Mouse (Mus musculus): Measurements from ENCODE around the gene Mgat5.

Mgat5 gene

DNA sequence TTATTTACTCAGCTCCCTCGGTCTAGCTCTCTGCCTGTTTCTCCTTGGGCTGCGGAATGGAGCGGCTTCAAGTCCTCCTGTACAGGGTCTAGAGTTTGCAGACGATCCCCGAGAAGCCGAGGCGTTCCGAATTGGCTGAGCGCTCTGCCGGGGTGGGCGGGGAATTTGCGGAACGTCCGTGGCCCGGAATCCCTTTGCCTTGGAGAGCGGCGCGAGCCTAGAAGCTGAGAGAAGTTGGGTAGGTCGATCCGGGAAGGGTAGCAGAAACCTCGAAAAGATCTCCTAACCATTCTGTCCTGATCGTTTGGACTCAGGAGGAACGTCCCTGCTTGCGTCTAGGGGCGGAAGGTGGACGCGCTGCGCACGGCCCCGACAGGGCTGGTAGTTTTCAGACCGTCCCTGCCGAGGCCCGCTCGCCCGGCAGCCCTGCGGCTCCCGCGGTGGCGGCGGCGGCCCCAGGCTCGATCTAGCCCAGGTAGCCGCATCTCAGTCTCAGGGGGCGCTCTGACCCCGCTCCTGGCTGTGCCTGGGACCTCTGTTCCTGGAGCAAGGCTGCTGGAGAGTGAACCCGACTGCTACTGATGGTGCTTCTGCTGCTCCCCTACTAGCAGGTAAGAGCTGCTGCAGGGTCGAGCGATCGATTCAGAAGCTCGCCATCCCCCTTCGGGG is at the start of gene Mgat5:
Mgat5 (plus strand) TSS at position 199 of the 669 bp plus-strand sequence.
- peak; percentile 93 for DNase-seq

DNA sequence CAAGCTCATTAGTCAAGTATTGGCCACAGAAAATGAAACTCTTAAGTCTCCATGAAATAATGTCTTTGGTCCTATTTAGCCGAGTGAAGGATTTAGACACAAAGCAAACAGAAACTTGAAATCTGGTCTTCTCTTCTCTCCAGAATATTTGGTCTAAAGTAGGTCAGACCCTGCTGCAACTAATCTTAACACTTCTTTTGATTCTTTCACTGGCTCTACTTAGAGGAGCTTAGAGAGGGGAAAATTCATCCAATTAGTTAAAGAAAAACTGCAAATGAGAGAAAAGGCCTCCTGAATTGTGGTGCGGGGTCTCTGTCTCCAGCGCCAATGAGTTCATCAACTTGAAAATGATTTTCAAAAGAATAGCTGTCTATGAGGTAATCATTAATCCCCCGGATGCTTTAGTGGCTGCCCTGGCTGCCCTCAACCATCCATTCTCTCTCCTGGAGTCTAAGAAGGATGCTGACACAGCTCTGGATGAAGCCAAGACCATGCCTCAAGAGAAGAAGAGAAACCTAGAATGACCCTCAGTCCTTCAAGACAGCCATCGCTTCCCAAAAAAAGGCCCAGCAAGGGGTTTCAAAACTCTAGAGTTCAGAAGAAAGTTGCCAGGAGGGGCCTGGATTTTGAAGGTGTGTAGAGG is 44.6 kb upstream of the Mgat5 start:
- DNase-seq, result no peak

- no peak for DNase-seq
Measured at GRCm38 (mm10) chr1:127164589-127165160, 40.1 kb upstream of the Mgat5 start.

DNA sequence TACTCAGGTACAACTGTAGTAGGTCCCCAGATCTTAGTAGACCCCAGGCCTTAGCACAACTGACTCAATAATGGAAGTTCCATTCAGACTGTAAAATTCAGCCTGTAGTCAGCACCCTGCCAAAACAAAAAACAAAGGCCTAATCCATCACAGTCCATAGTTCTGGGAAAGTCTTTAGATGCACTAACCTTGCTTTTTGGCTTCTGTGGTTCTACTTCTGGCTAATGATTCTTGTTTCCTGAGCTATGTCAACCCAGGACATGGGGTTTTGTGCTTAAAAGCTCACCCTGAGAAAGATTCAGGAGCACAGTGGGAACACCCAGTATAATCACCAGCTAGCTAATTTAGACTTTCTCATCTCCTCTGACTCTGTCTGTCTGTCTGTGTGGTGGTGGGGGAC is 38.3 kb upstream of the Mgat5 start:
- DNase-seq, result no peak

- DNase-seq, result no peak
Measured at GRCm38 (mm10) chr1:127167586-127167985, 37.2 kb upstream of the Mgat5 start.

- no peak for DNase-seq
Measured at GRCm38 (mm10) chr1:127168205-127168604, 36.6 kb upstream of the Mgat5 start.

- DNase-seq, result no peak
Measured at GRCm38 (mm10) chr1:127169516-127169915, 35.3 kb upstream of the Mgat5 start.

DNA sequence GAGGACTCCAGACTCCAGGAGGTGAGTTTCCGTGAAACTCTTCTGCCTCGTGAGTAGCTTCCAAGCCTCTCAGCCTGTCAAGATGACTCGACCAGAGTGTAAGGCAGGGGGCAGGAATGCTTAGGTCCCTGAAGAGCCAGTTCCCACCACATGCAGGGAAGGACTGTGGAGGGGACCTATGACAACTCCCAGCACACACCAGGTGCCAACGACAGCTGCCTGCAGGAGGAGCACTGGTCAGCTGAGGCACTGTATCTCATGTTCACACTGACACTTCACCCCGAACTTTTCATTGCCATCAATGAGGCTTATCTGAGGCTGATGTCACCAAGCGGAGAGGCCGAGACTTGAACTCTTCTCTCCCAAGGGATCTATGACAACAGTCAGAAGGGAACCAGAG is 33.5 kb upstream of the Mgat5 start:
- DNase-seq, result no peak

DNA sequence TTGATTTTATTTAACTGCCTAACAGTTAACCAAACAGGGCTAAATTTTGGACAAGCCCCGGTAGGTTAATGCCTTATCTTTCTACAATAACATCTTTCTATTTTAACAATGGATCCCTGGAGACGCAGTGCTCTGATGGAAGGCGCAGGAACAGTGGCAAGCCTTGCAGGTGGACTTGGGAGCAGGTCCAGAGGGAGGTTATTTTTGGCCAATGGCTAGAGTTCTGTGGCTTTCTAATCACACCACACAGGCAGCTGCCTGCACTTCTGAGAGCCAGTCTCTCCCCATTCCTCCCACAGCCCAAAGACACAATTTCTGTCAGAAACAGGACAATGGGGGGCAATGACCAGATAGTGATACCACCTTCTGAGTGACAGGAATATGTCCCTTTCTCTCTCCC is 31.4 kb upstream of the Mgat5 start:
- DNase-seq, result no peak

- DNase-seq, result no peak
Measured at GRCm38 (mm10) chr1:127192396-127192795, 12.4 kb upstream of the Mgat5 start.

- DNase-seq, result no peak
Measured at GRCm38 (mm10) chr1:127199186-127199585, 5.6 kb upstream of the Mgat5 start.

DNA sequence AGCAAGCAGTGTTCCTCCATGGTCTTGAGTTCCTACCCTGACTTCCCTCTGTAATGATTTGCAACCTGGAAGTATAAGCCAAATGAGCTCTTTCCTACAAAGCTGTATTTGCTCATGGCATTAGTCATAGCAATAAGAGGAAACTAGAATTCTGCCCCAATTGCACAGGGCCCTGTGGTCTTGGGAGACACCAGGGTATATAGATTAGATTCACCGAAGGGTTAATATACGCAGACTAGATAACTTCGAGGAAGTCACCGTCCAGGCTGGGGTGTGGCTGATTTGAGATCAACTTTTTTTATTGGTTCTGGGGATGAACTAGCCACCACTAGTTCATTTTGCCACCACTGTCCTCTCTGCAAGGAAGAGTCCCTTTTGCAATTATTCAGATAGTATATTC is 2.5 kb upstream of the Mgat5 start:
- DNase-seq, result no peak

DNA sequence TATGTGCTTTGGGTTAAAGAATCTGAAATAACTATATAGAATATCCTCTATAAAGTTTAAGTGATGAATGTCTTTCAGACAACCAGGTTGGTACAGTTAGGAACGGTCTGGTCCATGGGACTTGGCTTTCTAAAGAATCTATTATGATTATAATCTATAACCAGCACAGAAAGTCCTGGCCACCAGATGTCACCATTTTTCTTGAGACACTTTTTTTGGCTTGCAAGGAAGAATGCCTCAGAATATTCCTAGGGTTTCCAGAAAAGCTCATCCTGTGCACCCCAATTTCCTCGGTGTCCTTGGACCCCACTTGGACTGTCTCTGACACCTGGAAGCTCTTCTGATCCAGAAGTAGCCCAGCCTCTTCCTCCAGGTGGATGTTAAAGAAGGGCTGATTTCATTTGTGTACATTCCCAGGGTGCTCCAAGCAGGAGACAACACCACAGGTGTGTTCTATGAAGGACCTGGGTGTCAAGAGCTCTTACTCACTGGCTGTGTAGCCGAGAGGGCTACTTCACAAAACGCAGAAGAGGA is 1.5 kb upstream of the Mgat5 start:
- peak; percentile 85 for DNase-seq

- no peak for DNase-seq
Measured at GRCm38 (mm10) chr1:127205501-127206019, 745 bp downstream of the Mgat5 start.

DNA sequence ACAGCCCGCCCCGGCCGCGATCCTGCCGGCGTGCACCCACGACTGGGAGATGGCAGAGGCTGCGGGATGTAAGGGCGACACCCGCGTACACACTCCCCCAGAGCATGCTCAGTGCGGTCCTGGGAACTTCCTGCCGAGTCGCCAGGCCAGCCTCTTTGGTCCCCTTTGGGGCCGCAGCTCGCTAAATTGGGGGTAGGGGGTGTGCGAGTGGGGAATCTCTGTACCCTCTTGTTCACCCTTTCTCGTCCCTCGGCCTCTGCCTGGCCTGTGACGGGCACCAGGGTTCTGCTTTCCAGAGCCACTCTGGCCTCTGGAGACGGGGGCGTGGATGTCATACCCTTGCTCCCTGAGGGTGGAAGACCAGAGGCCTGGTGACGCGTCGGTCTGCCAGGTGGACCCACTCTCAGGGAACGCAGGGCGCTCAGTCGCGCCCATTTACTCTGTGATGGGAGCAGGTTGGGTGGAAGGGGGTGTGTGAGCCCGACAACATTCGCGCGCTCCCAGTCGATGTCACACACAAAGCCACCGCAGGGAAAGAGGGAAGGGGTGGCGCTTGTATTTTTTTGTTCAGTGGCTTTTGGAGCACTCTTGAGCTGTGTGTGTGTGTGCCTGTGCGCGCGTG is 1.3 kb downstream of the Mgat5 start:
- peak; percentile 49 for DNase-seq

DNA sequence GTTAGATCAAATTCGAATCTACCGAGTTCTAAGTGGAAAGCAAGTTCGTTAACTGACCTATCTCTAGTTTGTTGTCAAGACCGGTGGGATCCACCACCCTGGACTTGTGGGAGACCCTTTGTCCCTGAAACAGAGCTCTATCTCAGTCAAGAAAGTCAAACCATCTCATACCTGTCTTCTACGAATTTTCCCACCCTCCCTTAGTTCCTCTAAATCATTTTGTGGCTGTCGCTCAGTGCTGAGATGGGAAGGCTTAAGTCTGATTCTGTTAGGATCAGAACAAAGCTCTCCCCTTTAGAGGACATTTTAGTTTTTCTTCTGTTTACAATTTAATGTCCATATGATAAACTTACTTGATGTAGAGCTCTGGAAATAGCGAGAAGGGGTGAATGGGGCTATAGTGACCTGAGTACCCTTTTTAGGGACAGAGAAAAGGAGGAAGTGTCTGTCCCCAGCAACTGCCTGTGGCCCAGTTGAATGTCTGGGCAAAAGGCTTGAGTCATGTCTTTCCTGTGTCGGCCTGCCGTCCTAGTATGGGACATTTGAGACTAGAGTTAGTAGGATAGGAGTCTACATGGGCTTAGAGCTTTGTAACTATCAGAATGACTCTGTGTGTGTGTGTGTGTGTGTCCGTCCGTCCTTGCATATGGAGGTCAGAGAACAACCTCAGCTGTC is 2.2 kb downstream of the Mgat5 start:
- DNase-seq, result no peak

- no peak for DNase-seq
Measured at GRCm38 (mm10) chr1:127208167-127208566, 3.4 kb downstream of the Mgat5 start.

DNA sequence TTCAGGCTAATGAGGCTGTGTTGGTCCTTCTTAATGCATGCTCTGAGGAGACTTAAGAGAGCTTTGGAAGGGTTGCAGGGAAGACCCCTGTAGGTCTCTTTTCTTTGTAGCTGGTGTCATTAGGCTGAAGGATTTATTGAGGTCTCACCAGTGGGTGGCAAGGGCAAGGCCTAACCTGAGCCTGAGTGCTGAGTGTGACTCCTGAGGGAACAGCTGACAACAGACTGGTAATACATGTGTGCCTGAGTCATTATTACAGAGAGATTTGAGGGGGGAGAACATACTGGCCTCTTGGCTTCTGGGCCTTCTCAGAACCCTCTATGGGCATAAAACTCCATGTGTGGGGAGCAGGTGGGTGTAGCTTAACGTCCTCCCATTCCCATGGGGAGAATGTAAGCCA is 8.0 kb downstream of the Mgat5 start:
- DNase-seq, result no peak

DNA sequence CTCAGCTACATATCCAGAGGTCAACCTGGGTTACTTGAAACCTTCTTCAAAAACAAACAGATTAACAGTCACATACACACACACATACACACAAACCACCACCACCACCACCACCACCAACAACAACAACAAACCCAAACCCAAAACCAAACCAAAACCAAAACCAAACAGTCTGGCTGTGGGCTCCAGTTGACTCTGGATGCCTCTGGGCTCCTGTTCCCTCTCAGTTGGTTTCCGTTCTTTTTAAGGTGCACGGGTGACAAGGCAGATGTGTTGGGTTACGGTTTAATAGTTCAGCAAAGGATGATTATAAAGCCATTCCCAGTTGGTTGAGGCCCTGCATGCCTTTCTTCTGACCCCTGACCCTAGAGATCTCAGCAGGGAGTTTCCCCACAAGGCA is 8.6 kb downstream of the Mgat5 start:
- DNase-seq, result no peak

- no peak for DNase-seq
Measured at GRCm38 (mm10) chr1:127214585-127215232, 9.9 kb downstream of the Mgat5 start.

DNA sequence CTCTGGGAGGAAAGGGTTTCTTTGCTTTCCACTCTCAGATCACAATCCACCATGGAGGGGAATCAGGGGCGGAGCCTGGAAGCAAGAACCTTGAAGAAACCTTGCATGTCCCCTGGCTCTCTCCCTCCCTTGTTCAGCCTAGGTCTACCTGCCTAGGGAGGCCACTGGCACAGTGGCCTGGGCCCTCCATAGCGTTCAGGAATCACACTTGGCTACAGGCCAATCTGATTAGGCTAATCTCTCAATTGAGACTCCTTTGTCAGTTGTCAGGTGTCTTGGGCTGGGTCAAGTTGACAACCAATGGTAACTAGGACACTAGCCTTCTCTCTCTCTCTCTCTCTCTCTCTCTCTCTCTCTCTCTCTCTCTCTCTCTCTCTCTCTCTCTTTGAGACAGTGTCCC is 12.2 kb downstream of the Mgat5 start:
- no peak for DNase-seq

DNA sequence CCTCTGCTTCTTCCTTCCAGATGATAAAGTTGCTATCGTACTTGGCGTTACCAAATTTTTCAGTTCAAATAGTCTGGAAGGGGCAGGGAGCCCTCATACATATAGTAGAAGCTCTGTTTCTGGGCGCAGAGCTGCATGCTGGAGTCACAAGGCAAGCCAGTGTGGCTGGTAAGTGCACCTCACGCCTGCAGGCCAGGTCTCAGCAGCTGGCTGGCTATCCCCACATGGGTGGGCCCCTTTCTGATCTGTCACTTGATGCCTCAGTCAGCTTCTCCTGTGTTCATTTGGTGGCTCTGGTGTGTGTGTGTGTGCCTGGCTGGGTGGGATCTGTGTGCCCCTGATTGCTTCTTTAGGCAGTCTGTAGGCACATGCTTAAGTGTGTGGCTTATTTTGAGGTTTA is 12.8 kb downstream of the Mgat5 start:
- no peak for DNase-seq
